Mouse (Mus musculus): ENCODE measurements at regions not wholly inside any gene's neighbourhood (a gene's known extent, or its start where the extent isn't known, plus 50 kb on each side); places are given as distances from the start of the nearest gene placed in this dataset.

DNA sequence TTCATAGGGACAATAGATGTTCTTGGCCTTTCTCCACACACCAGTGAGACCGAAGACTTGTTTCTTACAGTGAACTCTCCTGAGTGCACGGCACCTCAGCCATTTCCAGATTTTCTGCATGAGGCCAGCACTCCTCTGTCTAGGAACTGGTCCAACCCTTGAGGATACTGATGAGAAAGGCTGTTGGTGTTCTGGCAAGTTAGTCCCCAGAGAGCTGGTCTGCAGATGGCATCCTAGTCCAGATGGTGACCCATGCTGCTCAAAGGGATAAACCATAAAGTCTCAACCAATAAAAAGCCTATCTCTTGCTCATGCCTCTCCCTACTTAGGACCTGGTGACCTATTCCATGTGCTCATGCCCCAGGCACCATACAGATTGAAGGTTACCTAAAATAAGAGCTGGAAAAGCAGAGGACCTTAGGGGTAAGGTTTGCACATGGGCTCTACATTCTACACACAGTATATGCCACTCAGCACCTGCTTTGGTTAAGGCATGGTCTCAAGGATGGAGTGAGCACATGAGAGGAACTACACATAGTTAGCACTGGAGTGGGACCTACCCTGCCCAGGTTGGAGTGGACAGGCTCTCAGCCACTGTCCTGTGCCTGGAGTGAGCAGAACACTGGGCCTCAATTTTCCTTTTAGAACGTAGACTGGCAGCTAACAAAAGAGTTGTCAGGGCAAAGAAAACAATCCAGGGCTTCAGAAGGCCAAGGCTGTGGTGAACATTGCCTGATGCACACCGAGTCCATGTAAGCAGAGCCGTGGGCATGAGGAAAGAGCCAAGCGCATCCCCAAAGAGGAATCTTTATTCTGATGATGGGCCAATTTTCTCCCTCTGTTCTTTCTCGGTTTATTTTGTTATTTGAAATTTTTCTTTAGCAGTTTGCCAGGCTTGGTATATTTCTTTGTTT lies 335.9 kb downstream of the Glrx3 start:
- ATAC-seq = no peak
- Histone ChIP-seq H3K4me2 (replicated peaks) (no peak overlapping the region), H3K4me1 (replicated peaks) (no peaks in the 10 kb centered on the region), H3K27me3 (replicated peaks) (no peaks in the 10 kb centered on the region), H3K4me3 (replicated peaks) (no peak overlapping the region), H3K27ac (no peak overlapping the region), H3K36me3 (no peaks in the 10 kb centered on the region), H3K9me3 (no peaks in the 10 kb centered on the region), H3K9ac (no peak overlapping the region)
- WGBS = 85% methylated on average over 7 of the region's 7 CpGs

DNA sequence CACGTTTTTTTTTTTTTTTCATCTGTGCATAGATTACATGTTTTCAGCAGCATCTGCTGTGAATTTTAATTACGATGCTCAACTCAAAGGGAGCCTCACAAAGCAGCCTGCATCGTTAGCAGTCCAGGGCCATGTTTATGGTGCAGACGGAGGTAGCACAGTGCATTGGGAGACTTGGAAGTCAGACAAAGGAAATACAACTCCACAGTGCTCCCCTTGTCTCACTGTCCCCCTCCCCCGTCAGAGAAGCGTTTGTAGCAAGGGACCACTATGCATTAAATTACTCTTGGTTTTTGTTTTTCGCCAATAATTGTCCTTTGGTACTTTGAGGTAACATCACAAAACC lies 336.5 kb downstream of the Glrx3 start:
- WGBS = 66% methylated on average over 7 of the region's 7 CpGs

DNA sequence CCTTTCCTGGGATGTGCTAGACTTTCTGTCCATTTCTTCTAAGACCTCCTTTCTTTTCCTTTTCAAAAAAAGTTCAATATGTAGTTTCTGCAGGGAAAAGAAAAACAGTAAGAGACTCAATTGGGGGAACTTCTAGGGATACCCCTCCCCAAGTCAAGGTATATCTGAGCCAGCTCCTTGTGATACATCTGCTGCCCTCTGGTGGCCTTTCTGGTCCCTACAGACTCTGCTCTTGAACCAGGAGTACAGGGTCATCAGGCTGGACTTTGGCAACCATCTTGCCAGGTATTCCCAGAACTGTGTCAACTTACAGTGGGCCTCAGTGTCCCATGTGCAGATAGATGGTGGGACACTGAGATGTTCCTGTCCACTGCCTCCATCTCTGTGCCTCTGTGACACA lies 346.5 kb downstream of the Glrx3 start:
- ATAC-seq = no peak
- H3K9ac ChIP-seq = no peak overlapping the region
- no peaks in the 10 kb centered on the region for H3K9me3 ChIP-seq
- H3K4me2 ChIP-seq (replicated peaks) = no peak overlapping the region
- no peaks in the 10 kb centered on the region for H3K27me3 ChIP-seq (replicated peaks)
- no peak overlapping the region for H3K4me3 ChIP-seq (replicated peaks)
- no peaks in the 10 kb centered on the region for H3K4me1 ChIP-seq (replicated peaks)
- no peaks in the 10 kb centered on the region for H3K36me3 ChIP-seq
- H3K27ac ChIP-seq = no peak overlapping the region

More for the DNA sequence above, 336.5 kb downstream of the Glrx3 start:
- no peaks in the 10 kb centered on the region for H3K36me3 ChIP-seq
- no peak overlapping the region for H3K9ac ChIP-seq
- no peak overlapping the region for H3K27ac ChIP-seq
- H3K4me3 ChIP-seq (replicated peaks) = no peak overlapping the region
- H3K4me1 ChIP-seq (replicated peaks) = no peaks in the 10 kb centered on the region
- no peaks in the 10 kb centered on the region for H3K9me3 ChIP-seq
- ATAC-seq = no peak
- no peak overlapping the region for H3K4me2 ChIP-seq (replicated peaks)
- H3K27me3 ChIP-seq (replicated peaks) = no peaks in the 10 kb centered on the region

DNA sequence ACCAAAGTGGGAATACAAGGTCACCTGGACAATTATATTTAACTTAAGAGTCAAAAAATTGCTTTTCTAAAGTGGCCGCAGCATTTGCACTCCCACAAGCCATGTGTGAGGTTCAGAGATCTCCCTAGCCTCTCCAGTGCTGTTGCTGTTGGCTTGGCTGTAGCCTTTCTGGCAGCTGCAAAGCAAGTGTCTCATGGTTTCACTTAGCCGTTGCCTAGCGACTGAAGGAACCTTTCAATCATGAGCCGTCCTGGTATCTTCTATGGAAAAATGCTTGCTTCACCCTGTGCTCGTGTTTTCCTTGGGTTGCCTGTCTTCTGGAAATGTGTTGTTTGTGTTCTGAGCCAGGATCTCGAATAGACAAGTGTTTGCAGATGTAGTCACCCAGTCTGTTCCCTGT lies 367.9 kb downstream of the Glrx3 start:
- Histone ChIP-seq H3K9me3 (no peaks in the 10 kb centered on the region), H3K4me1 (replicated peaks) (no peaks in the 10 kb centered on the region), H3K4me2 (replicated peaks) (no peak overlapping the region), H3K27ac (no peak overlapping the region), H3K27me3 (replicated peaks) (no peaks in the 10 kb centered on the region), H3K36me3 (no peaks in the 10 kb centered on the region), H3K9ac (no peak overlapping the region), H3K4me3 (replicated peaks) (no peak overlapping the region)
- WGBS = 54% methylated on average over 6 of the region's 6 CpGs
- no peak for ATAC-seq

DNA sequence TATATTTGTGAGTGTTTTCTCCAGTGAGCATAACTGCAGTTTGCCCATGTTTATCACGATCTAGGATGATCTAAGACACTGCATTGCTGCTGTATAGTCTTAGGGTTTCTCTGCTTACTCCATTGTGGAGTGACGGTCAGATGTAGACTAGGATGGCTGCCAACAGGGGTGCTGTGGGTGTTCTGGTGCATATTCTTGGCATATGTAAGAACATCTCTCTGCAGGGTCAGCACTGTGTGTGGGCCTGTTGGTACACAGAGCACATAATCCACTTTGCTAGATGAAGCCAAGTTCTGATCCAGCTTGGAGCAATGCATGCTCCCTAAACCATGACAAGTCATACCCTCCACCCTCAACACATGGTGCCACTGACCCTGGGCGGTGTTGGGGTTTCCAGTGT lies 375.4 kb downstream of the Glrx3 start:
- H3K4me2 ChIP-seq (replicated peaks) = no peak overlapping the region
- 82% methylated on average over 3 of the region's 3 CpGs for WGBS
- no peak overlapping the region for H3K27ac ChIP-seq
- no peaks in the 10 kb centered on the region for H3K9me3 ChIP-seq
- no peak for ATAC-seq
- H3K27me3 ChIP-seq (replicated peaks) = no peaks in the 10 kb centered on the region
- H3K36me3 ChIP-seq = no peaks in the 10 kb centered on the region
- H3K4me1 ChIP-seq (replicated peaks) = no peaks in the 10 kb centered on the region
- H3K9ac ChIP-seq = no peak overlapping the region
- H3K4me3 ChIP-seq (replicated peaks) = no peak overlapping the region

DNA sequence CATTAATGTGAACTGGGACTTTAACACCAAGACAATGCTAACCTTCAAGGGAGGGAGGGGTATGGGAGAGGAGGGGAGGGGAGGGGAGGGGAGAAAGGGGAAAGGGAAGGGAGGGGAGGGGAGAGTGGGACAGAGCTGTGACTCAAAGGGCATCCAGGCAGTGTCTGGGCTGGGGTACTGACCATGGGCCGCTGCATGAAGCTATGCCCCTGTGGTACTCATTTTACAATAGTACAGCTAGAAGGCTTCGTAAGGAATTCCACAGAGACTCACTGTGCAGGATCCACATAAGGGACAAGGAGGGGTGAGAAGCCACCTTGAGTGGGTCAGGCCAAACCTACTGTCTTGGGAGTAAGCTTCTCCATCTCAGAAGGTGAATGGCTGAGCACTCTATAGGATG lies 403.1 kb downstream of the Glrx3 start:
- no peak for ATAC-seq
- no peak overlapping the region for H3K4me2 ChIP-seq (replicated peaks)
- 61% methylated on average over 2 of the region's 2 CpGs for WGBS
- no peaks in the 10 kb centered on the region for H3K9me3 ChIP-seq
- no peak overlapping the region for H3K9ac ChIP-seq
- H3K4me3 ChIP-seq (replicated peaks) = no peak overlapping the region
- no peaks in the 10 kb centered on the region for H3K27me3 ChIP-seq (replicated peaks)
- no peaks in the 10 kb centered on the region for H3K4me1 ChIP-seq (replicated peaks)
- H3K27ac ChIP-seq = no peak overlapping the region
- no peaks in the 10 kb centered on the region for H3K36me3 ChIP-seq

DNA sequence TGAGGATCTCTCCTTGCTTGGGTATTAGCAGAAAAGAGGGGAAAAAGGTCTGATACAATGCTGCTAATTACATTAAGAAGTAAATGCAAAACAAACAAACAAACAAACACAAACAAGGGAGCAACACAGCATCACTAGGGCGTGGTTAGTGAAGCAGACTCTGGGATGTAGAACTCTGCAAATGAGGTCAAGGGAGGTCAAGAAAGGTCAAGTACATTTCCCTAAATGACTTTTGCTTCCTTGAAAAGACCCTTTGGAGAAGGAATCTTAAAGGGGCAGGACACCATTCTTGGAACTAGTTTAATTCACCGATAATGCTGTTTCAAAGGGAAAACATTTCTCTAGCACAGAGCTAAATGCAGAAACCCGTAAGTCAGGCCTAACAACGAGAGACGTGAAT lies 403.6 kb downstream of the Glrx3 start:
- no peak overlapping the region for H3K9ac ChIP-seq
- no peak overlapping the region for H3K27ac ChIP-seq
- H3K4me1 ChIP-seq (replicated peaks) = no peaks in the 10 kb centered on the region
- ATAC-seq = no peak
- 36% methylated on average over 5 of the region's 5 CpGs for WGBS
- no peaks in the 10 kb centered on the region for H3K36me3 ChIP-seq
- no peak overlapping the region for H3K4me2 ChIP-seq (replicated peaks)
- H3K27me3 ChIP-seq (replicated peaks) = no peaks in the 10 kb centered on the region
- no peaks in the 10 kb centered on the region for H3K9me3 ChIP-seq
- H3K4me3 ChIP-seq (replicated peaks) = no peak overlapping the region

DNA sequence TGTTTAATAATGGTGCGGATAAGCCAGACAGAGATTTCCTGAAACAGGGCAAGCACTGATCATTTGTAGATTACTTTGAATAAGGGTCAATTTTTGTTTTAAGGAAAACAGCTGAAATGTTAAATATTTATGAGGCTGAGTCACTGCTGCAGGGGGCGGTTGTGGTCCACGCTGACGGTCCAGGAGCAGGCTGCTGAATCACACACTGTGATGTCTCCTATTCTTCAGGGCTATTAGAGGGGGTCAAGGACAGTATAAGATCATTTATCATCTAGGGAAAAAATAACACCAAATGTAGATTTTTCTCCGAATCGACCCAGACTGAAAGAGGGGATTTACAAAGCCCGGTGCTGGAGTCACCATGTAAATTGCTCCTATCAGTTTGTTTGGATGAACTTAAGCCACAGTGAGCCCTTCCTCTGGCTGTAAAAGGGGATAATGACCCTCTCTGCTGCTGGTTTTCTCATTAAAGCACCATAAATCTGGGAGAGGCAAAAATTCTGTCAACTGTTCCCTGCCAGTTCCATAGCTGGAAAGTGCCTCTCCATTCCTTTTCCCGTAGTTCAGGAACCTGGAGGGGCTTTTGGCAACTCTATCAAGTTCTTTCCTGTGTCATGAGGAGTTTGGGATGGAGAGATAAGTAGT lies 404.2 kb downstream of the Glrx3 start:
- Histone ChIP-seq H3K36me3 (no peaks in the 10 kb centered on the region), H3K4me3 (replicated peaks) (no peak overlapping the region), H3K9me3 (no peaks in the 10 kb centered on the region), H3K27ac (no peak overlapping the region), H3K27me3 (replicated peaks) (no peaks in the 10 kb centered on the region), H3K4me2 (replicated peaks) (no peak overlapping the region), H3K9ac (no peak overlapping the region), H3K4me1 (replicated peaks) (no peaks in the 10 kb centered on the region)
- 13% methylated on average over 8 of the region's 8 CpGs for WGBS
- ATAC-seq = no peak

DNA sequence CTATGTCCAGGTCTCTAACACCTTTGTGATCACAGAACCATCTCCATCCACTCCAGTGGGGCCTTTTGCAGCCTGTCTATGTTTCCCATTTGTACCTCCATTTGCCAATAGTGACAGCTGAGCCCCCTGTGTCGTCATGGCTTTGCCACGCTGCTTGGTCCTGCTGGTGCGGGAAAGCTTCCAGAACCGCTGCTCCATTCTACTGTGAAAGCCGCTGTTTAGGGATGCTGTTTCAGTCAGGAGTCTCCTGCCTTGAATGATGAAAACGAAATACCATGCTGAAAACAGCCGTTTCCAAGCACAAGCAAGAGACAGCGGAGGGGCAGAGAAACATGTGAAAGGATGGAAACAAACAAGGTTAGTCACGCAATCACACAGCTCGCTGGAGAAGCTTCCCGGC lies 410.4 kb downstream of the Glrx3 start:
- Histone ChIP-seq H3K27me3 (replicated peaks) (no peaks in the 10 kb centered on the region), H3K36me3 (no peaks in the 10 kb centered on the region), H3K4me3 (replicated peaks) (no peak overlapping the region), H3K9ac (no peak overlapping the region), H3K4me2 (replicated peaks) (no peak overlapping the region), H3K4me1 (replicated peaks) (no peaks in the 10 kb centered on the region), H3K27ac (no peak overlapping the region), H3K9me3 (no peaks in the 10 kb centered on the region)
- ATAC-seq = no peak
- WGBS = 77% methylated on average over 11 of the region's 11 CpGs

DNA sequence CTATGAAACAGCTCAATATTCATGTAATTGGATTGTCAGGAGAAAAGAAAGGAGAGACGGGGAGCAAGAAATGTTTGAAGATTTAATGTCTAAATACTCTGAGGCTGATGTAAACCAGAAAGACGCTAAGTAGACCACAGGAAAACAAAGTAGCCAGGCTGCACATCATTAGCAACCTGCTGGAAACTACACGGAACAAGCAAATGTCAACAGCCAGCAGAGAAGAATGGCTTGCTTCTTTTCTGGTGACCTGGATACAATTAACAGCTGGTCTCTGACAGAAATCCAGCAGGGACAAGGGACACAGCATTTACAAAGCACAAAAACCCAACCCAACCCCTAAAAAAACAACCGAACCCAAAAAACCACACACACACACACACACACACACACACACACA lies 413.6 kb downstream of the Glrx3 start:
- no peak overlapping the region for H3K4me2 ChIP-seq (replicated peaks)
- WGBS = 36% methylated on average over 4 of the region's 4 CpGs
- no peak for ATAC-seq

DNA sequence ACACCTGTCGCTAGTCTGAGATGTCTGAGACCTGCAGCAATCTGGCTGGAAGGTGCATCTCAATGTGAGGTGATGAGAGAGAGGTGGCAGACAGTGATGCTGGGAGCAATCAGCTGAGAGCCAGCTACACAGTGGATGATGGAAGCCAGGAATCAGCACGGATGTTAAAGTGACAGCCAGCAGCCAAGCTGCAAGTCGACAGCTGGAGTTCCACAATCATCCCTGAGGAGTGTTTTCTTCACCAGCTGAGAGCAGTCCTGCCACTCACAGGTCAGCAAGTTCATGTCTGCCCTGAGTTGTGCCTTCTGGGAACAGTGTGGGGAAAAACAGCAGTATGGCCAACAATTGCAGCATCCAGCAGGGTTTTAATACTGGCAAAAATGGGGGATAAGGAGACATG lies 422.3 kb downstream of the Glrx3 start:
- Histone ChIP-seq H3K4me3 (replicated peaks) (no peak overlapping the region), H3K4me2 (replicated peaks) (no peak overlapping the region), H3K36me3 (no peaks in the 10 kb centered on the region), H3K27ac (no peak overlapping the region), H3K9me3 (no peaks in the 10 kb centered on the region), H3K4me1 (replicated peaks) (0 out of 2 replicates have a peak, but pooled peaks cover 2% of the 10 kb centered on the region), H3K27me3 (replicated peaks) (no peaks in the 10 kb centered on the region), H3K9ac (no peak overlapping the region)
- 41% methylated on average over 3 of the region's 3 CpGs for WGBS
- ATAC-seq = no peak

More for the DNA sequence above, 413.6 kb downstream of the Glrx3 start:
- H3K27ac ChIP-seq = no peak overlapping the region
- no peak overlapping the region for H3K9ac ChIP-seq
- H3K27me3 ChIP-seq (replicated peaks) = no peaks in the 10 kb centered on the region
- H3K9me3 ChIP-seq = no peaks in the 10 kb centered on the region
- no peaks in the 10 kb centered on the region for H3K36me3 ChIP-seq
- H3K4me3 ChIP-seq (replicated peaks) = no peak overlapping the region
- H3K4me1 ChIP-seq (replicated peaks) = no peaks in the 10 kb centered on the region

DNA sequence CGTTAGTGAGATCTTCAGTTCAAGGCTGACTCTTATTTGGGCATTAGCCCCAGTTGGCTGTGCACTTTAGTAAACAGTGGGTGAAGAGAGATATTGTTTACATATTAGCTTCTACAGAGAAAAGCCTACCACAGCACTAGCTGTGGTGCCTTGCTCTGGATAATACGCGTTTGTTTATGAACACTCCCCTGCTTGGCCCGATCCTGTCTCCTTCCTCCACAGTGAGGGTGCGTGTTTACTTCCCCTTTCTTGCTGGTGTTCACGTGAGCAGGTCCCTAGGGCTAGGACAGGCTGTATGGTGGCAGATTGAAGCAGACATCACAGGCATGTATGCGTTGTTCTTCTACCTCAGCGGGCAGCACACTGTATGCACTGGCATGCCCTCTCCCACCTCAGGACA lies 423.1 kb downstream of the Glrx3 start:
- Histone ChIP-seq H3K4me2 (replicated peaks) (no peak overlapping the region), H3K36me3 (no peaks in the 10 kb centered on the region), H3K27ac (no peak overlapping the region), H3K9ac (no peak overlapping the region), H3K27me3 (replicated peaks) (no peaks in the 10 kb centered on the region), H3K4me3 (replicated peaks) (no peak overlapping the region), H3K9me3 (no peaks in the 10 kb centered on the region), H3K4me1 (replicated peaks) (0 out of 2 replicates have a peak, but pooled peaks cover 2% of the 10 kb centered on the region)
- WGBS = 39% methylated on average over 8 of the region's 8 CpGs
- ATAC-seq = no peak

DNA sequence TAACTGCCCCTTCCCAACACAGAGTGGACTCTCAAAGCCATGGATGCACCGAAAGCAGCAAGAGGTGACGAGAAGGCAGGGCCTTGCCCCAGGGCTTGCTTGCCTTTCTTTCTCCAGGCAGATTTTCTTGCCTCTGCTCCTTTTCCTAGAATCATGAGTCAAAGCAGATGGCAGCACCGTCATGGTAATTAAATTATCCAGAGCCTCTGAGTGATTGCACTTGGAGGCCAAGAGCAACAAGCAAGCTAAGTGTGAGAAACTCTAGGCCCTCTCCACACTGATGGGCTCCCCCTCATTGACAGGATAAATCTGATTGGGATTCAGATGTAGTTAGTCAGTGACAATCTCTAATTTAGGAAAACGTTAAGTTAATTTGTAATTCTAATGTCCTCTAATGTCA lies 427.5 kb downstream of the Glrx3 start:
- H3K9ac ChIP-seq = no peak overlapping the region
- H3K27me3 ChIP-seq (replicated peaks) = no peaks in the 10 kb centered on the region
- H3K4me1 ChIP-seq (replicated peaks) = 0 out of 2 replicates have a peak, but pooled peaks cover 2% of the 10 kb centered on the region
- no peak for ATAC-seq
- H3K36me3 ChIP-seq = no peaks in the 10 kb centered on the region
- H3K4me2 ChIP-seq (replicated peaks) = no peak overlapping the region
- H3K4me3 ChIP-seq (replicated peaks) = no peak overlapping the region
- H3K27ac ChIP-seq = no peak overlapping the region
- 51% methylated on average over 4 of the region's 4 CpGs for WGBS
- no peaks in the 10 kb centered on the region for H3K9me3 ChIP-seq

All from intestine, embryonic 15.5 days (tissue).